Mouse (Mus musculus) liver, adult 2 months (tissue): Measurements from ENCODE around the gene Ccnk.

ENCODE experiments used
- CTCF ChIP-seq: fragments of 200-500 bp; IDR thresholded peaks from 2 replicates; pipeline ENCODE4 v1.5.1; 2011; ENCODE audit warnings: low read depth, low read length, control low read depth
- POLR2A ChIP-seq: fragments of 200-500 bp; IDR thresholded peaks from 2 replicates; pipeline ENCODE4 v1.6.1; 2011; ENCODE audit warnings: low read length, control low read depth; ENCODE audit not compliant: insufficient read depth; ENCODE audit errors: extremely low read depth

- TF ChIP-seq CTCF (no peak), POLR2A (no peak)
These were observed 39.8 kb downstream of the Ccnk start for GRCm38 (mm10) chr12:108219163-108219562.
